Mouse (Mus musculus) limb, embryonic 11.5 days (tissue): ENCODE data around the gene Mapkapk2. TPM values are rescaled to one million over a fixed set of nuclear protein-coding genes. Genes with fewer than 3 reads are reported as not detected.

Source experiments
- ATAC-seq: fragments of 200-750 bp; cut with Nextera tagmentation; 2 replicates; pipeline ENCODE4 v1.8.0; 2017; ENCODE audit warnings: low read depth; ENCODE audit not compliant: insufficient number of reproducible peaks, low FRiP score, low TSS enrichment
- DNase-seq: peaks from one replicate; pipeline ENCODE4 v3.0.0-alpha.2; 2015; ENCODE audit warnings: low spot score
- H3K27ac ChIP-seq: fragments of 300-500 bp; sonication (generic); replicated peaks from 2 replicates; pipeline ENCODE4 v1.5.1; 2014; ENCODE audit warnings: low read depth, mild to moderate bottlenecking, low read length
- H3K27me3 ChIP-seq: fragments of 300-500 bp; sonication (generic); 2 replicates; pipeline ENCODE4 v1.6.1; 2014; ENCODE audit warnings: mild to moderate bottlenecking, low read length, mixed read lengths; ENCODE audit not compliant: control insufficient read depth, insufficient read depth
- H3K36me3 ChIP-seq: fragments of 300-500 bp; sonication (generic); 2 replicates; pipeline ENCODE4 v1.6.1; 2014; ENCODE audit warnings: mild to moderate bottlenecking, low read length, moderate library complexity, mixed read lengths; ENCODE audit not compliant: control insufficient read depth, insufficient read depth
- H3K4me1 ChIP-seq: fragments of 300-500 bp; sonication (generic); 2 replicates; pipeline ENCODE4 v1.6.1; 2014; ENCODE audit warnings: low read length, mixed read lengths; ENCODE audit not compliant: control insufficient read depth, insufficient read depth
- H3K4me2 ChIP-seq: fragments of 300-500 bp; sonication (generic); 2 replicates; pipeline ENCODE4 v1.6.1; 2014; ENCODE audit warnings: low read depth, mild to moderate bottlenecking, moderate library complexity; ENCODE audit not compliant: severe bottlenecking
- H3K4me3 ChIP-seq: fragments of 300-500 bp; sonication (generic); 2 replicates; pipeline ENCODE4 v1.5.1; 2014; ENCODE audit warnings: low read depth, low read length
- H3K9ac ChIP-seq: fragments of 300-500 bp; sonication (generic); 2 replicates; pipeline ENCODE4 v1.6.1; 2014; ENCODE audit warnings: mild to moderate bottlenecking, low read length
- H3K9me3 ChIP-seq: fragments of 300-500 bp; sonication (generic); 2 replicates; pipeline ENCODE4 v1.6.1; 2016; ENCODE audit warnings: low read length; ENCODE audit not compliant: control insufficient read depth
- WGBS: fragments of 180-500 bp; shearing (Covaris S2); extraction: QIAGEN DNeasy Blood & Tissue Kit; methylation state at CpG from one replicate; pipeline ENCODE4 v1.1.7; 2014; 5-methylcytosine and 5-hydroxymethylcytosine counted together
- polyA plus RNA-seq: library from polyadenylated mRNA; unstranded; fragments of >200 nt; fragmentation: Nextera tagmentation; extraction: Ambion mirVana; gene quantifications from 2 replicates; pipeline ENCODE4 v1.2.1, GENCODE M21; 2014

Gene Mapkapk2
- polyA plus RNA-seq, 1 experiment from 2014 or later, result 47.6 TPM

DNA sequence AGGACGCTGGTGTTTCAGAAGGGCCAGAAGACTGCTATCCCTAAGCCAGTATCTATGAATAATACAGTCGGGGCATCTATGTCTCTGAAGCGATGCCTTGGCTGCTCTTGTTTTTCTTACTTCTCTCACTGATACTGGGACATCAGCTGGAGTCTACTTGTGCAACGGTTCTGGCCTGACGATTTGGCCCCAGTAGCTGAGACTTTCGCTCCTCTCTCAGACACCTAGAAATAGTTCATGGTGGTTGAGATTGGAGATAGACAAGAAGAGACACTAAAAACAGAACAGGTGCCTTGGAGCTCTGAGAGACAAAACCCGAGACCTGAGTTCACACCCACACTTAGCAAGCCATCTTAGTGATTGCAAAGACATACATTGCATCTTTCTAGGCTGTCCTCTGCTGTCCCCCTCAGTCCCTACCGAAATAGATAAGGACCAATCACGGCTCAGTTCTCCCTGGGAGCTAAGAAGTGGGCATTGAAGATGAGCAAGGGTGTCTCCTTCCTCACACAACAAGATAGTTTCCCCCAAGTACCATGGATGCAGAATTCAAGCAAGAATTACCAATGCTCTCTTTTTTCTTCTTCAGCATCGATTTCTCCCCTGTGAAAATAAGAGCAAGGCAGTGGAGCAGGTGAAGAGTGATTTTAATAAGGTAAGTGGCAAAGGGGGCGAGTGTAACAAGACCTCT, 75.6 kb downstream of the Mapkapk2 start:
- Histone ChIP-seq H3K4me1 (peaks cover 6% of the 10 kb centered on the region; the same call in 1 of the 2 replicates), H3K9me3 (no peaks in the 10 kb centered on the region), H3K9ac (no peak overlapping the region), H3K27me3 (no peaks in the 10 kb centered on the region), H3K4me2 (no peak overlapping the region), H3K36me3 (no peaks in the 10 kb centered on the region), H3K4me3 (no peak overlapping the region), H3K27ac (no peak overlapping the region)
- ATAC-seq, result no peak
- no peak for DNase-seq
- 74% methylated on average over 11 of the region's 11 CpGs for WGBS

DNA sequence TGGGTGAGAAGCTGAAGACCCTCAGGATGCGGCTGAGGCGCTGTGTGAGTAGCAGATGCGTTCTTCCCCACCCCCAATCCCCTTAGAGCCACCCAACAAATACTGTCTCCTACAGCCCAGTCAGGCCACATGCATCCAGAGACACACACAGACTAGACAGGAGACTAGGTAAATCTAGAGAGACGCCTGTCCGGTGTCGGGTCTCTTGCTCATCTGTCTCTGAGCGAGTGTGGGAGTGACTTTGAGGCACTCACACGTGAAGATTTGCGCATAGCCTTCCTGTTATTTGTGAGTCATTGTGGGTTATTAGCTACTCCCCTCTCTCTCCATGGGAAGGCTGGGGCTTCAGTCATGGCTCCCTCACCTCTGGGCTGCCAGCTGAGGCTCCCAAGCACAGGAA, 76.2 kb downstream of the Mapkapk2 start:
- ATAC-seq, result no peak
- Histone ChIP-seq H3K27me3 (no peaks in the 10 kb centered on the region), H3K9ac (no peak overlapping the region), H3K4me3 (no peak overlapping the region), H3K9me3 (no peaks in the 10 kb centered on the region), H3K4me2 (no peak overlapping the region), H3K36me3 (no peaks in the 10 kb centered on the region), H3K4me1 (peaks cover 6% of the 10 kb centered on the region; the same call in 1 of the 2 replicates), H3K27ac (no peak overlapping the region)
- WGBS, result 74% methylated on average over 9 of the region's 9 CpGs
- DNase-seq, result no peak

DNA sequence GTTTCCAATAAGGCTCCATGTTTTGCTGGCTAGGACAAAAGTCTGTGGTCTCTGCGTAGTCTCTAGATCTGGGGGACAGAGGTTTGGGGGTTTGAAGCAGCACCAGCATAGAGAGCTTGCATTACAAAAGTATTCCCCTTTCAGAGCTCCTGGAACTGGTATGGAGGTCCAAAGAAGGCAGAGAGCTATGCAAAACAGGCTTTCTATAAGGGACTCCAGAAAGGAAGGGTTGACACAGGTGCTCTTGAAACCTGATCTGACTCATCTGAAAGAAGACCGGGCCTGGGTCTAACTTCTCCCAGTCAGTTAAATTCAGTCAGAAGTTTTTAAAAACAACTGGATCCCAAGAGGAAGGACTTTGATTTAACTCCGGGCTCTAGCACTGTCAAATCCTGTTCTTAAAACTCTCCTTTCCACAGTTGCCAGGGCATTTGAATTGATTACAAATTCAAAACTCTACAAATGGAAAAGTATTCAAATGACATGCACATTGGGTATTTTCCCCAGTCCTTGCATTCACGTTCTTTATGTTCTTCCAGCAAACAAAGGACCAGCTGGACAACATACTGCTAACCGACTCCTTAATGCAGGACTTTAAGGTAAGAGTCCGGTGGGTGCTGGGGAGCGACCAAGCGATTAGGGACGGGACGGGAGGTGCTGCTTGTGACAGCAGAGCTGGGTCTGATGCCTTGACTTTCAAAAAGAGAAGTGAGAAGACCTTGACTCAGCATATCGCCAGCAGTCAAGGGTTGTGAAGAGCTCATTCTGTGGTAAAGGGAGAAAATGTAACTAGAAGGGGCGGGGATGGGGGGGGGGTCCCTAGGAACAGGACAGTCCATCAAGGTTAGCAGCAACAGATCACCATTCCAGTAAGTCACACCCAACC, 77.0 kb downstream of the Mapkapk2 start:
- no peak for ATAC-seq
- H3K9me3 ChIP-seq, result no peaks in the 10 kb centered on the region
- H3K36me3 ChIP-seq, result no peaks in the 10 kb centered on the region
- H3K4me1 ChIP-seq, result peaks cover 6% of the 10 kb centered on the region; the same call in 1 of the 2 replicates
- no peaks in the 10 kb centered on the region for H3K27me3 ChIP-seq
- H3K4me3 ChIP-seq, result no peak overlapping the region
- DNase-seq, result no peak
- H3K4me2 ChIP-seq, result no peak overlapping the region
- 56% methylated on average over 12 of the region's 12 CpGs for WGBS
- H3K9ac ChIP-seq, result no peak overlapping the region
- H3K27ac ChIP-seq, result no peak overlapping the region

DNA sequence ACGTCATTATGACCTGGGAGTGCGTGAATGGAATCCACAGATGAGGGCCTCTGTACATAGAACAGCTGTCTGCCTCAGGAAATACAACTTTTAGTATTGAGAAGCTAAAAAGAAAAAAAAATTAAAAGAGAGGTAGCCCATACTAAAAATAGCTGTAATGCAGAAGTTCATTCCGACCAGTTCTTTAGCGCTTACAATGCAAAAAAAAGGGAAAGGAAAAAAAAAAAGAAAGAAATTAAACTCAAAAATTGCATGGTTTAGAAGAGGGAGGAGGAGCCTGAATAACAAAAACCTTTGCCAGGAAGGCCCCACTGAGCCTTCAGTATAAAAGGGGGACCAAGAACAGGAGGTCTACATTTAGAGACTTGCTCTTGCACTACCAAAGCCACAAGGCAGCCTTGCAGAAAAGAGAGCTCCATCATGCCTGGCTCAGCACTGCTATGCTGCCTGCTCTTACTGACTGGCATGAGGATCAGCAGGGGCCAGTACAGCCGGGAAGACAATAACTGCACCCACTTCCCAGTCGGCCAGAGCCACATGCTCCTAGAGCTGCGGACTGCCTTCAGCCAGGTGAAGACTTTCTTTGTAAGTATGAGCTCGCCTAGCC, 78.0 kb downstream of the Mapkapk2 start, which contains the start of gene Il10:
TSS of gene Il10 (plus strand) at position 354 of the 607 bp plus-strand sequence.
- DNase-seq, result no peak
- no peaks in the 10 kb centered on the region for H3K27me3 ChIP-seq
- WGBS, result 82% methylated on average over 8 of the region's 8 CpGs
- ATAC-seq, result no peak
- peaks cover 6% of the 10 kb centered on the region; the same call in 1 of the 2 replicates for H3K4me1 ChIP-seq
- H3K4me2 ChIP-seq, result no peak within 1 kb of the TSS
- H3K9me3 ChIP-seq, result no peaks in the 10 kb centered on the region
- no peak within 1 kb of the TSS for H3K4me3 ChIP-seq
- H3K36me3 ChIP-seq, result no peaks in the 10 kb centered on the region
- H3K9ac ChIP-seq, result no peak within 1 kb of the TSS
- no peak within 1 kb of the TSS for H3K27ac ChIP-seq

DNA sequence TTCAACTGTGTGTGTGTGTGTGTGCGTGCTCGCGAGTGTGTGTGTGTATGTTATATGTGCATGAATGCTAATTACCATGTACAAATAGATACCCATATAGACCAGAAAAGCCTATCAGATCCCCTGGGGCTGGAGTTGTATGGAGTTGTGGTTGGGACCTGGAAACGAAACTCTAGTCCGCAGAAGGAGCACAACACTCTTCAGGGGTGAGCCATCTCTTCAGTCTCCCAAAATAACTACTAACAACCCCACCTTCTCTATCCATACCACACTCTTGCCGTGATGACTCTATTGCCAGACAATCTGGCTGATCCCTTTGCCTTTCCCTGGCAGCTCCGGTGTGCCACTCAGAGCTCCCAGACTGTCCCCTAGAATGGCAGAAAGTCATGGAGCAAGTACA, 81.7 kb downstream of the Mapkapk2 start:
- no peaks in the 10 kb centered on the region for H3K36me3 ChIP-seq
- 94% methylated on average over 7 of the region's 7 CpGs for WGBS
- no peak overlapping the region for H3K9ac ChIP-seq
- no peak overlapping the region for H3K4me3 ChIP-seq
- H3K4me1 ChIP-seq, result no peaks in the 10 kb centered on the region
- no peak overlapping the region for H3K4me2 ChIP-seq
- DNase-seq (no peak), ATAC-seq (no peak)
- H3K27ac ChIP-seq, result no peak overlapping the region
- H3K9me3 ChIP-seq, result no peaks in the 10 kb centered on the region
- no peaks in the 10 kb centered on the region for H3K27me3 ChIP-seq

DNA sequence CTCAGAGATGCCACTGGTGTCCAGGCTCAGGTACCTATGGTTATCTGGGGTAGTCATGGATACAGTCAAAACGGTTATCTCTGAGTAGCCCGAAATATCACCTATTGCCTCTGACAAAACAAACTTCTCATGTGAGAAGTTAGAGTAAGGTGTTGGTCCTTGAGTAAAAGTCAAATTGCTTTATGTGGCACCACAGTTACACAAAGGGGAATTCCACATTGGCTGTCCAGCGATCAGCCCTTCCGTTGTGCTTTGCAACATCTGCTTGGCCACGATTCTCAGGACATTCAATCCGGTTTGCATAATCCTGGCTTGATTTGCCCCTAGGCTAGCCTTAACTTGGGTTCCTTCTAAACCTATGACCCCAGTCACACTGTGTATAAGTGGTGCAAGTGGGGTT, 82.3 kb downstream of the Mapkapk2 start:
- no peak overlapping the region for H3K9ac ChIP-seq
- DNase-seq (no peak), ATAC-seq (no peak)
- H3K4me3 ChIP-seq, result no peak overlapping the region
- 88% methylated on average over 6 of the region's 6 CpGs for WGBS
- H3K4me2 ChIP-seq, result no peak overlapping the region
- no peaks in the 10 kb centered on the region for H3K4me1 ChIP-seq
- H3K36me3 ChIP-seq, result no peaks in the 10 kb centered on the region
- no peak overlapping the region for H3K27ac ChIP-seq
- H3K9me3 ChIP-seq, result no peaks in the 10 kb centered on the region
- H3K27me3 ChIP-seq, result no peaks in the 10 kb centered on the region

DNA sequence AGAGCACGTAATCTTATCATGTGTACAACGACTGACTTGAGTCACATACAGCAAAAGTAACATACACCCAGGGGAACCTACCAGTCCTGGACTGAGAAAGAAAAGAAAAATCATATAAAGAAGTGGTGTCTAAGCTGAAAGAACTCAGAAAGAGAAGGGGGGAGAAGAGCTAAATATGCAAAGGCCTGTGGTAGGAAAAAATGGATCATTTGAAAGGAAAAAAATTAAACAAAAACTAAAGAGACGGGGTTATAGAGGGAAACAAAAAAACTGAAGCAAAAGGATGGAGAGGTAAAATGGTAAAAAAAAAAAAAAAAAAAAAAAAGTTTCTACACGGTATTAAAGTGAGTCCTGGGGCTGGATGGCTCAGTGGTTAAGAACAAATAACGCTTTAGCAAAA, 83.7 kb downstream of the Mapkapk2 start:
- no peaks in the 10 kb centered on the region for H3K36me3 ChIP-seq
- H3K4me2 ChIP-seq, result no peak overlapping the region
- H3K4me1 ChIP-seq, result no peaks in the 10 kb centered on the region
- no peak overlapping the region for H3K9ac ChIP-seq
- no peak overlapping the region for H3K4me3 ChIP-seq
- H3K27me3 ChIP-seq, result no peaks in the 10 kb centered on the region
- H3K9me3 ChIP-seq, result no peaks in the 10 kb centered on the region
- no peak overlapping the region for H3K27ac ChIP-seq
- ATAC-seq (no peak), DNase-seq (no peak)
- WGBS, result 91% methylated on average over 5 of the region's 5 CpGs

DNA sequence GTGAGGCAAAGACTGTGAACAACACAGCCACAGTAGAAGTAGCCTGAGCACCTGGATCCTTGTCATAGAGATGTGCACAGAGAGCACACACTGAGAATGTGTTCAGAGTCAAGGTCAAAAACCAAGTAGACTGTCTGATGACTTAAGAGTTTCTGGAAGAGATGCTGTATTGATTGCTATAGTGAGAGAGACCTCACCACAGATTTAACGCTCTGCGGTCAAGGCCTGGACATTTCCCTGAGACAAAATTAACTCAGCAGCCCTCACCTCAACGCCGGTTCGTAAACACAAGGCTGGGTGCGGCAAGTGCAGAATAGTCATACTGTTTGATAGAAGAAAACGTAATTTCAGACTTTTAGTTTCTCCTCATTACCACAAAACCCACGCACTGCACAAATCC, 85.1 kb downstream of the Mapkapk2 start:
- Histone ChIP-seq H3K4me2 (no peak overlapping the region), H3K4me3 (no peak overlapping the region), H3K9ac (no peak overlapping the region), H3K36me3 (no peaks in the 10 kb centered on the region), H3K27ac (no peak overlapping the region), H3K9me3 (no peaks in the 10 kb centered on the region), H3K4me1 (no peaks in the 10 kb centered on the region), H3K27me3 (no peaks in the 10 kb centered on the region)
- ATAC-seq (no peak), DNase-seq (no peak)
- 86% methylated on average over 8 of the region's 8 CpGs for WGBS
